Mouse (Mus musculus): ENCODE measurements around the gene Siah3. TPM values are rescaled to one million over a fixed set of nuclear protein-coding genes. Genes with fewer than 3 reads are reported as not detected.

Siah3 gene
- polyA plus RNA-seq, 1 experiment from 2014 or later, result 0.43 TPM

DNA sequence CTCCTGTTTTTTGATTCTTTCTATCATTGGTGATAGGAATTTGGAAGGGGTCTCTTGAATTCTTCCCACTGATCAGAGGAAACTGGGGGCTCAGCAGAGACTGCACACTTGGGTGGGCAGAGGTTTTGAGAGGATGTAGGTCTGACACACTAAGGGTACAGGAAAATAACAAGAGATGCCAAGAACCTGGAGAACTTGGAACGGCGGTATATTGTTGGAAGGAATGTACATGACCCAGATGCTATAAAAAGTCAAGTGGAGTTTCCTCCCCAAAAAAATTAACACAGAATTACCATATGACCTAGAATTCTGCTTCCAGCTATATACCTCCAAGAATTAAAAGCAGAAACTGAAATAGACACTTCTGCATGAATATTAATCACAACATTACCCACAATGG, 20.1 kb downstream of the Siah3 start:
- H3K4me1 ChIP-seq (ENCODE audit: control insufficient read depth, insufficient read depth, low read length), result no peaks in the 10 kb centered on the region
- WGBS, result 85% methylated on average over 2 of the region's 2 CpGs
- H3K4me3 ChIP-seq (ENCODE audit: low read depth, low read length), result no peak overlapping the region
- H3K27me3 ChIP-seq (replicated peaks; ENCODE audit: control insufficient read depth, insufficient read depth, low read length), result no peaks in the 10 kb centered on the region
- no peak overlapping the region for H3K27ac ChIP-seq (replicated peaks; ENCODE audit: low read depth, low read length)
- H3K4me2 ChIP-seq (ENCODE audit: low read depth, low read length), result no peak overlapping the region
- DNase-seq (ENCODE audit: low spot score), result no peak
- H3K36me3 ChIP-seq (ENCODE audit: control insufficient read depth, insufficient read depth, low read length), result no peaks in the 10 kb centered on the region
- no peak overlapping the region for H3K9ac ChIP-seq (ENCODE audit: low read depth, low read length)
- no peak for ATAC-seq (ENCODE audit: low read depth)
- no peaks in the 10 kb centered on the region for H3K9me3 ChIP-seq (ENCODE audit: control insufficient read depth, low read length)

DNA sequence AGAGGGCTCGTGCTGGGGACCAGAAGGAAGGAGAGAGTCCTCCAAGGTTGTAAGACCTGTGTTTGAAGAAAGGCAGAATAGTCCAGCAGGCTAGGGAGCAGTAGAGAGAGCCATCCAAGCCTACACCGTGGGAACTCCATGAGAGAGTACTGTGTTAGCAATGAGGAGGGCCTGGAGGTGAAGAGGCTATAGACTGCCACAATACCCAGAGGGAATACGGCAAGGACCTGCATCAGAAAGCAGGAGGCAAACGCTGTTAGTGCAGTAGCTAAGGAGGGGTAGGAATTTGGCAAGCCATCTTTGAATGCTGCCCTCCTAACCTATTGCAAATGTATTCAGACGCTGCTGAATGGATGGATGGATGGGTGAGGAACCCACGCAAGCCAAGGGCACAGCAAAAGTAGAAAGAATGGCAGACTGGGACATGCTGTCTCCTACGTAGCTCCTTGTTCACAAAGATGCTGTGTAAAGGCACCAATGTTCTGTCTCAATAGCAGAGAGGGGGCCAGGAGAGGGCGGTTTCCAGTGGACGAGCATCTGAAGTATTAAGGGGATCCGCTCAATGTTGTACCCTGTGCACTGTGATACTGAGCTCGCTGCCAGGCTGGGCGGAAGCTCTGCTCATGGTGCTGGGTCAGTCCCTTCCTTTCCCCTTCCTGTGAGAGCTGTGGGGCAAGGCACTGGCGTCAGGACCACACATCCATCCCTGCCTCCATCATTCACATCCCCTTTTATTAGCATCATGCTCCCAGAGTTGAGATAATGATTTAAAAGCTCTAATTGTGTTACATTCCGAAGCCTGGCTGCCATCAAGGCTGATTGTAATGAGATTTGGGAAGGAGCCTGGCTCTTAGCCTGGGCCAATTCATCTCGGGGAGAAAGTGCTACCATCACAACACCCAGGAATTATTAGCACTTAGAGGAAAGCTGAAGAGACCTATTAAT, 26.7 kb downstream of the Siah3 start:
- Histone ChIP-seq H3K4me1 (ENCODE audit: control insufficient read depth, insufficient read depth, low read length) (no peaks in the 10 kb centered on the region), H3K9ac (ENCODE audit: low read depth, low read length) (no peak overlapping the region), H3K4me3 (ENCODE audit: low read depth, low read length) (no peak overlapping the region), H3K27me3 (replicated peaks; ENCODE audit: control insufficient read depth, insufficient read depth, low read length) (no peaks in the 10 kb centered on the region), H3K27ac (replicated peaks; ENCODE audit: low read depth, low read length) (no peak overlapping the region), H3K4me2 (ENCODE audit: low read depth, low read length) (no peak overlapping the region), H3K36me3 (ENCODE audit: control insufficient read depth, insufficient read depth, low read length) (no peaks in the 10 kb centered on the region), H3K9me3 (ENCODE audit: control insufficient read depth, low read length) (no peaks in the 10 kb centered on the region)
- 77% methylated on average over 15 of the region's 15 CpGs for WGBS
- ATAC-seq (ENCODE audit: low read depth) (no peak), DNase-seq (ENCODE audit: low spot score) (no peak)

DNA sequence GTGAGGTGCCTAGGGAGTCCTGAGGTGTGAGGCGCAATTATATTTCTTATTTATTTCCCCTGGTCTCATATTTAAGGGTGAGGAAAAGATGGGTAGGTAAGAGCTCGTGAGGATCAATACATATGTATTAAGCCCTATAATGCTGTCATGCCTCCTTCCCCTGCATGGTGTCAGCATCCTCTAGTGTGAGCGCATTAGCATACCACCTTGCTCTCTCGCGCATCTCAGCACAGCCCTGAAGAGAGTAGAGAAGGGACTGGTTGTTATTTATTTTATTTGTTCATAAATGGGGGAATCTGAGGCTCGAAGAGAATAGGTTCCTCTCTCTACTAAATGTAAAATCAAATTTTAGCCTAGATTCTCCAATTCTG, 27.4 kb downstream of the Siah3 start:
- H3K27me3 ChIP-seq (replicated peaks; ENCODE audit: control insufficient read depth, insufficient read depth, low read length), result no peaks in the 10 kb centered on the region
- DNase-seq (ENCODE audit: low spot score) (no peak), ATAC-seq (ENCODE audit: low read depth) (no peak)
- no peaks in the 10 kb centered on the region for H3K9me3 ChIP-seq (ENCODE audit: control insufficient read depth, low read length)
- no peak overlapping the region for H3K4me2 ChIP-seq (ENCODE audit: low read depth, low read length)
- H3K4me3 ChIP-seq (ENCODE audit: low read depth, low read length), result no peak overlapping the region
- no peaks in the 10 kb centered on the region for H3K4me1 ChIP-seq (ENCODE audit: control insufficient read depth, insufficient read depth, low read length)
- H3K27ac ChIP-seq (replicated peaks; ENCODE audit: low read depth, low read length), result no peak overlapping the region
- no peak overlapping the region for H3K9ac ChIP-seq (ENCODE audit: low read depth, low read length)
- WGBS, result 86% methylated on average over 6 of the region's 6 CpGs
- no peaks in the 10 kb centered on the region for H3K36me3 ChIP-seq (ENCODE audit: control insufficient read depth, insufficient read depth, low read length)

DNA sequence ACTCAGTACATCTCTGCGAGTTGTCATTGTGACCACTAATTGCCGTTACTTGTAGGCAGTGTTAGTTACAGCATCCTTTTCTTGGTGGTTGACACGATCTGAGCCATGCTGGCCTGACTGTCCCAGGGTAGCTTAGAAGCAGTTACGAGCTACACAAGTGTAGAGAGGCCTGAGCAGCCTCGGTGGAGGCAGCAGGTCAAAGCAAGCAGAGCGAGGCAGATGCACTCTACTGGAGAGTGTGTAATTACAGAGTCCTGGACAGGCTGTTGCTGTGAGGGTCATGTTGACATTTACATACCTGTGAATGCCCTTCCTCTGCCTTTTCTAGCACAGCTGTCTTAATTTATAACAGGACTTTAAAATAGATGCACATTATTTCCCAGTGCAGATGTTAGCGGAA, 32.1 kb downstream of the Siah3 start:
- H3K27ac ChIP-seq (replicated peaks; ENCODE audit: low read depth, low read length), result no peak overlapping the region
- DNase-seq (ENCODE audit: low spot score) (no peak), ATAC-seq (ENCODE audit: low read depth) (no peak)
- H3K36me3 ChIP-seq (ENCODE audit: control insufficient read depth, insufficient read depth, low read length), result no peaks in the 10 kb centered on the region
- H3K9ac ChIP-seq (ENCODE audit: low read depth, low read length), result no peak overlapping the region
- H3K4me2 ChIP-seq (ENCODE audit: low read depth, low read length), result no peak overlapping the region
- H3K4me3 ChIP-seq (ENCODE audit: low read depth, low read length), result no peak overlapping the region
- no peaks in the 10 kb centered on the region for H3K9me3 ChIP-seq (ENCODE audit: control insufficient read depth, low read length)
- WGBS, result 68% methylated on average over 7 of the region's 7 CpGs
- no peaks in the 10 kb centered on the region for H3K27me3 ChIP-seq (replicated peaks; ENCODE audit: control insufficient read depth, insufficient read depth, low read length)
- H3K4me1 ChIP-seq (ENCODE audit: control insufficient read depth, insufficient read depth, low read length), result no peaks in the 10 kb centered on the region

DNA sequence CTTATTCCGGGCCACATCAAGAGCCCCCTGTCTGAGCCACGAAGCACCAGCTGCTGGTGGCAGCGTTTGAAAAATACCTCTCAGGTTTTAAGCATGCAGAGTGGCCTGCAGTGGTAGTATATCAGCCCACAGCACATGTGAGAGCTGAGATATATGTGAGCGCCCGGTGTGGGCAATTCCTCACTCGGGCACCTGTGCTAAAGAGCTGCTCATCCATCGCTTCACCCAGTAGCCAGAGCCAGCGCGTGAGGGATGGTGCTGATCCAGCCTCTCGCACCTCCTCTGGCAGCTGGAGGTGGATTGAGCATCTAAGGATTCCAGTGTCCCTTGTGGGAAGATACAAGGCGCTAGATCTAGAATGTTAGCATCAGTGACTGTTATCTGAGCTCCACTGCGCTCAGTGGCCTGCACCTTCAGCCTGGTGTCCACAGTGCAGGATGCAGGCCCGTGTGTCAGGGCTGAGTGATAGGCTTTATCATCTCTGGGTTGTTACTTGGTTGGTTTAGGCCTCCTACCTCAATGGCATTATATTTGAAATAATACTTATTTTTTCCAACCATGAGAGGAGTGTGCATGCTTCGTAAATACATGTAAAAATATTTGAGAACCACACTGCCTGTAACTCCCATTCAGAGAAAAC, 37.9 kb downstream of the Siah3 start:
- WGBS, result 85% methylated on average over 14 of the region's 14 CpGs
- no peaks in the 10 kb centered on the region for H3K27me3 ChIP-seq (replicated peaks; ENCODE audit: control insufficient read depth, insufficient read depth, low read length)
- H3K36me3 ChIP-seq (ENCODE audit: control insufficient read depth, insufficient read depth, low read length), result no peaks in the 10 kb centered on the region
- no peak overlapping the region for H3K4me3 ChIP-seq (ENCODE audit: low read depth, low read length)
- no peak overlapping the region for H3K9ac ChIP-seq (ENCODE audit: low read depth, low read length)
- DNase-seq (ENCODE audit: low spot score) (no peak), ATAC-seq (ENCODE audit: low read depth) (no peak)
- no peaks in the 10 kb centered on the region for H3K4me1 ChIP-seq (ENCODE audit: control insufficient read depth, insufficient read depth, low read length)
- no peak overlapping the region for H3K4me2 ChIP-seq (ENCODE audit: low read depth, low read length)
- H3K27ac ChIP-seq (replicated peaks; ENCODE audit: low read depth, low read length), result no peak overlapping the region
- no peaks in the 10 kb centered on the region for H3K9me3 ChIP-seq (ENCODE audit: control insufficient read depth, low read length)

DNA sequence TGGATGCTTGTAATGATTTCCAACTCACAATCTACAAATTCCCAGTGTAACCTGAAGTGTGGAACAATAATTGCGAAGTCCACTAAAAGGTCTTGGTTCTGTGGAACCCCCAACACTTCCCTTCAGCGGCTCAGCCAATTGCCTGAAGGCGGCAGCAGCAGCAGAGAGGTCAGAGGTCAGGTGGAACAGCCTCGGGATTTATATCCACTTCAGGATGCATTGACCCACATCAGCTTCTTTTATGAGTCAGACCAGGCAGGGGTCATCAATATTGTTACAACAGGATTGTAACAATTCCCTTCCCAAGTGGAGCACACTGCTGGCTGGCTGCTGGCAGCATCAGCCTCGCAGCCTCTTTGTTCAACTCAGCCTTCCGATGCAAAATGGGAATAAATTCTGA, 39.1 kb downstream of the Siah3 start:
- no peak overlapping the region for H3K9ac ChIP-seq (ENCODE audit: low read depth, low read length)
- 47% methylated on average over 6 of the region's 6 CpGs for WGBS

DNA sequence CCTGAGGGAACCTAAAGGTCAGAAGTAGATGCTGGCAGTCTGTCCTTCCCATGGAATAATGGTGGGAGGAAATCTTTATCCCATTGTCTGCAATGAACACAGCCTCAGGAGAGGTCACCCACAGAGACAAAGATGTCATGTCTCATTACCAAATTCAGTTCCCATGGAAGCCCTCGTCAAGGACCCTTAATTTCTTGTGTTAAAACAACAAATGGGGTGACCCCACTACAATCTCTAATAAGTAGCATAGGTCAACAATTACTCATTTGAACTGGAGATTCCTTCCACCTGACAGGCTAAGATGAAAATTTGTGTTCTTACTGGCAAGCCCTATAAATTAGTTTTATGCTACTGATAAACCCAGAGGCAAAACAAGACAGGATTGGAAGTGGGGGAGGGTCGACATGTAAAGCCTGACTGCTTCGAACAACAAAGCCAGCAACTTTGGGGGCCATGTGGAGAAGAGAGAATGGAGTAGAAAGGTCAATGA, 45.8 kb downstream of the Siah3 start:
- no peaks in the 10 kb centered on the region for H3K9me3 ChIP-seq (ENCODE audit: control insufficient read depth, low read length)
- no peaks in the 10 kb centered on the region for H3K4me1 ChIP-seq (ENCODE audit: control insufficient read depth, insufficient read depth, low read length)
- H3K27me3 ChIP-seq (replicated peaks; ENCODE audit: control insufficient read depth, insufficient read depth, low read length), result no peaks in the 10 kb centered on the region
- 55% methylated on average over 3 of the region's 3 CpGs for WGBS
- ATAC-seq (ENCODE audit: low read depth), result no peak
- no peak for DNase-seq (ENCODE audit: low spot score)
- H3K4me2 ChIP-seq (ENCODE audit: low read depth, low read length), result no peak overlapping the region
- H3K36me3 ChIP-seq (ENCODE audit: control insufficient read depth, insufficient read depth, low read length), result no peaks in the 10 kb centered on the region
- H3K4me3 ChIP-seq (ENCODE audit: low read depth, low read length), result no peak overlapping the region
- H3K27ac ChIP-seq (replicated peaks; ENCODE audit: low read depth, low read length), result no peak overlapping the region
- H3K9ac ChIP-seq (ENCODE audit: low read depth, low read length), result no peak overlapping the region

More for the DNA sequence above, 39.1 kb downstream of the Siah3 start:
- DNase-seq (ENCODE audit: low spot score) (no peak), ATAC-seq (ENCODE audit: low read depth) (no peak)
- Histone ChIP-seq H3K36me3 (ENCODE audit: control insufficient read depth, insufficient read depth, low read length) (no peaks in the 10 kb centered on the region), H3K4me2 (ENCODE audit: low read depth, low read length) (no peak overlapping the region), H3K9me3 (ENCODE audit: control insufficient read depth, low read length) (no peaks in the 10 kb centered on the region), H3K27me3 (replicated peaks; ENCODE audit: control insufficient read depth, insufficient read depth, low read length) (no peaks in the 10 kb centered on the region), H3K27ac (replicated peaks; ENCODE audit: low read depth, low read length) (no peak overlapping the region), H3K4me3 (ENCODE audit: low read depth, low read length) (no peak overlapping the region), H3K4me1 (ENCODE audit: control insufficient read depth, insufficient read depth, low read length) (no peaks in the 10 kb centered on the region)

DNA sequence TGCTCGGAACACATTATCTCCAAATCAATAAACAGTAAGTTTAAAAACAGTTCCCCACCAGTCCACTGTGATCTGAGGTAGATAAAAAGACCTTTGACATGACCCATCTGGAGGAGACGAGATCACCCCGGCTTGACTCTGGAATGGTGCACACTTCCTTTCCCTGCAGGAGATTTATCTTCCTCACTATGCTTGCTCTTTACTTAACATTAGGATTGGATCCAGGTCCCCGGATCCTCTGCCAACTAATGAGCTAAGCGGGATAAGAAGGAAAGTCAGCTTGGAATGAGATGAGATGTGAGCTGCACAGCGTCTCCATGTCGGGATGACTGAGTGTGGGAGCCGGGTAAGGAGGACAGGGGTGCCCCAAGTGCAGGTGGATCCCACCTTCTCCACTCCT, 46.7 kb downstream of the Siah3 start:
- Histone ChIP-seq H3K4me3 (ENCODE audit: low read depth, low read length) (no peak overlapping the region), H3K4me1 (ENCODE audit: control insufficient read depth, insufficient read depth, low read length) (no peaks in the 10 kb centered on the region), H3K9me3 (ENCODE audit: control insufficient read depth, low read length) (no peaks in the 10 kb centered on the region), H3K9ac (ENCODE audit: low read depth, low read length) (no peak overlapping the region), H3K27me3 (replicated peaks; ENCODE audit: control insufficient read depth, insufficient read depth, low read length) (no peaks in the 10 kb centered on the region), H3K4me2 (ENCODE audit: low read depth, low read length) (no peak overlapping the region), H3K27ac (replicated peaks; ENCODE audit: low read depth, low read length) (no peak overlapping the region), H3K36me3 (ENCODE audit: control insufficient read depth, insufficient read depth, low read length) (no peaks in the 10 kb centered on the region)
- ATAC-seq (ENCODE audit: low read depth) (no peak), DNase-seq (ENCODE audit: low spot score) (peak; percentile 32)
- WGBS, result 70% methylated on average over 8 of the region's 8 CpGs

Data from embryonic facial prominence, embryonic 14.5 days (tissue).